Mouse (Mus musculus): ENCODE results near the gene Gpx4.
"Not testable (repeated sequence)": the region's sequence is repeated elsewhere in the genome, so short reads cannot be mapped to it uniquely, and the experiment has no call there.

The Gpx4 gene

GRCm38 (mm10) chr10:80050244-80050643 lies 3.3 kb downstream of the Gpx4 start:
- no peak for DNase-seq (ENCODE audit: extremely low spot score)

GRCm38 (mm10) chr10:80050885-80051617 lies 4.1 kb downstream of the Gpx4 start:
- no peak for DNase-seq (ENCODE audit: extremely low spot score)

- no peak for DNase-seq (ENCODE audit: extremely low spot score)
Observed at GRCm38 (mm10) chr10:80051618-80052373, 4.8 kb downstream of the Gpx4 start.

DNA sequence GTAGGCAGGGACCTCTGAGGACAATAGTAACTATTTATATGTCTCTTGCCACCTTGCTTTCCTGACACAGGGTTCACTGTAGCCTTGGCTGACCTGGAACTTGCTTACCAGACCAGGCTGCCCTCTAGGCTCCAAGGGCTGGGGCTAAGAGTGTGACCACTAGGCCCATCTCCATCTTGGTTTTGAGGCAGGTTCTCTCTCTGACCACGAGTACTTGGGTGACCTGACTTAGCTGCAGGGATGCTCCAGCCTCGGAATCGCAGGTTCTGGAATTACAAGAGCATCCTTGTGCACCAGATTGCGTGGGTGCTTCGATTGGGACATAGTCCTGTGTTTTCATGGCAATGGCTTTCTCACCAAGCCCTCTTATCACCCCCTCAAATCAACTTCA lies 5.4 kb downstream of the Gpx4 start:
- no peak for DNase-seq (ENCODE audit: extremely low spot score)

- peak; percentile 99 for DNase-seq (ENCODE audit: extremely low spot score)
Observed at GRCm38 (mm10) chr10:80053259-80053780, 6.4 kb downstream of the Gpx4 start.

- DNase-seq (ENCODE audit: extremely low spot score): peak; percentile 83
Observed at GRCm38 (mm10) chr10:80053831-80054815, 7.2 kb downstream of the Gpx4 start.

GRCm38 (mm10) chr10:80054911-80055310 lies 7.9 kb downstream of the Gpx4 start:
- not testable (repeated sequence) for DNase-seq (ENCODE audit: extremely low spot score)

GRCm38 (mm10) chr10:80055364-80055763 lies 8.4 kb downstream of the Gpx4 start:
- no peak for DNase-seq (ENCODE audit: extremely low spot score)

DNA sequence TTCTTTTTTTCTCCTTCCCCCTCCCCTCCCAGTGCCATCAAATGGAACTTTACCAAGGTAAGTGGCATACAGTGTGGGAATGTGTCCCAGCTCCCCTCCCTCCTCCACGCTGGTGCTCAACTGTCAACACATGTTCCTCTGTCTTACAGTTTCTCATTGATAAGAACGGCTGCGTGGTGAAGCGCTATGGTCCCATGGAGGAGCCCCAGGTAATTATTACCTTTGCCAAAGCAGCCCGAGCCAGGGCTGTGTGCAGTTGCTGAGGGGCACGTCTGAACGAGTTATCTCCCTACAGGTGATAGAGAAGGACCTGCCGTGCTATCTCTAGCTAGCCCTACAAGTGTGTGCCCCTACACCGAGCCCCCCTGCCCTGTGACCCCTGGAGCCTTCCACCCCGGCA lies 8.9 kb downstream of the Gpx4 start:
- no peak for DNase-seq (ENCODE audit: extremely low spot score)

DNA sequence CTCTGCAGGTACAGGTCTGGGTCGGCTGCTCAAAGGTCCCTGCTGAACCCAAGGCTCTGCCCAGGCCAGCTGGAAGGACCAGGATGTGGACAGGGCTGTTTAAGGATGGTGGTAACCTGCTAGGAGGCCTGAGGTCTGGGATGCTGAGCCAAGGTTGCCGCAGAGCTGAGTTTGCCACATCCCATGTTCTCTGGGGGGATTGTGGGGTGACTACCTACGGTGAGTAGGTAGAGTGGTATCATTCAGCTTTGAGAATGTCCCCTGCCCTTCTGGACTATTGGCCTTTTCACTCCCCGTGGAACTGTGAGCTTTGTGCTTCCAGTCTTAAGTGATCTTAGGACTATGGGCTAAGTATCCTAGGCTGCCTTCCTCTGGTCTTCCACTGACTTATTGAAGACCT lies 9.5 kb downstream of the Gpx4 start:
- DNase-seq (ENCODE audit: extremely low spot score): no peak

DNA sequence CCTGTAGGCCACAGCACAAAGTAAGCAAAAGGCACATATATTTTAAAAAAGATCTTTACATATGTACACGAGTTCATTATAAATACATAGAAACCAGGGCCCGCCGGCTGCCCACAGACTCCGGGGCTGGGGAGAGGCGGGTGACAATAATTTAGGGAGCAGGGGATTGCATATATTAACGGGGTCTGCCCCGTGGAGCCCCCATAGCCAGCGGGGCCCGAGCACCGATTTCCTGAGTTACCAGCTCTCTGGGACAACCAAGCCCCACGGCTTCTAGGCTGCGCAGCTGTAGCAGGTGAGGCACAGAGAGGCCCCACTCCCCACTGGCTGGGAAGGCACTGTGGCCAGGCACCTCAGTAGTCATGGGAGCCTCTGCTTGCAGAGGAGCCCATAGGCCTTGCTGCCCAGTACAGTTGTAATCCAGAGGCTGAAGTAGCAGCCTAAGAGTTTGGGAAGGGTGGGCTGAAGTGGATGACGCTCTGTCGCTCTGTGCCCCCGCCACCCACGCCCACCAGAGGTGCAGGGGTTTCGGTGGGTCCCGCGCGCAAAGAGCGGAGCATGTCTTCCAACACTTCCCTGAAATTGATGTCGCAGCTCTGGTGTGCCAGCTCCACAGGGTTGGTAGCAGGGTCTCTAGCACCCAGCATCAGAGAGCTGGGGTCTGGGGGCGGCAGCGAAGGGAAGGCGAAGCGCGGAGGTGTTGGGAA lies 10.2 kb downstream of the Gpx4 start:
- no peak for DNase-seq (ENCODE audit: extremely low spot score)

DNA sequence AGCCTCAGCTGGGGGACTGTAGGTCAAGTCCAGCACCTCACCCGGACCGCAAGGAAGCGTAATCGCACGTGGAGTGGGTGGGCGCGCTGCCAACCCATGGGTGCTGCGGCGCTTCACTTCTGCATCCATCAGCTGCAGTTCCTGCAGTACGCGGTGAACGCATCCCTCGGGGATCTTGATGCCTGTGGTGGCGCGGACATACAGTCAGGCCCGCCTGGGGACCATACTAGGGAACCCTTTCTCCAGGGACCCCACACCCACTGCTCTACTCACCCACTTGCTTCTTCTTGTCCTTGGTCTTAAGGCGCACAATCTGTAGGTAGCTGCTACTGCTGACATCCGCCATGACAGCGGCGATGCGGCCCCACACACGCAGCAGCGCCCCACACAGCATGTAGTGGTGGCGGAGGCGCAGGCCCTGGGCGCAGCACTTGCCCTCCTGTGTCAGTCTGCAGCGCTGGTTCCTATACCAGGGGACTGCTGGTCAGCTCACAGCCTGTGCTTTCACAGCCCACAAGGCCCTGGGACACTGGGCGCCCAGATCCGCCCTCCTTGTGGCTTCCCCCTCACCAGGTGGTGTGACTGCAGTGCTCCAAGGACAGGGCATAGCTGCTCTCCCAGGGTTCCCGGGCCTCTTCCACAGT lies 10.8 kb downstream of the Gpx4 start:
- no peak for DNase-seq (ENCODE audit: extremely low spot score)

DNA sequence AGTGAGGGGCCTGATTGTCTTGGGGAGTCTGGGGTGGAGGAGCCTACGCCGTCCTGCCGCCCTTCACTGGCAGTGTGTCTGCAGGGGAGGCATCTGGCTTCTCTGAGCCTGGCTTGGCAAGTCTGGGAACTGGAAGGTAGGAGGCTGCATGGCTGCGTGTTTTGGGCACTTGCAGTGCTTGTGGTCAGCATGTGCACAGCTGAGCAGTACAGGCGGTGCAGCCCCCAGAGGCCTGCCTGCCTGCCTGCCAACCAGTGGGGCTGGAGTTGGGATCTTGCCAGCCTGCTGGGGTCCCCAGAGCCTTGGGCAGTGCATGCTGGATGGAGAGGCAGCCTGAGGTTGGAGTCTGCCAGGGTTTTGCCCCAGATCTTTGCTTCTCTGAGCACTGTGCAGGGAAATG lies 16.1 kb downstream of the Gpx4 start:
- no peak for DNase-seq (ENCODE audit: extremely low spot score)

GRCm38 (mm10) chr10:80063877-80064650 lies 17.1 kb downstream of the Gpx4 start:
- no peak for DNase-seq (ENCODE audit: extremely low spot score)

DNA sequence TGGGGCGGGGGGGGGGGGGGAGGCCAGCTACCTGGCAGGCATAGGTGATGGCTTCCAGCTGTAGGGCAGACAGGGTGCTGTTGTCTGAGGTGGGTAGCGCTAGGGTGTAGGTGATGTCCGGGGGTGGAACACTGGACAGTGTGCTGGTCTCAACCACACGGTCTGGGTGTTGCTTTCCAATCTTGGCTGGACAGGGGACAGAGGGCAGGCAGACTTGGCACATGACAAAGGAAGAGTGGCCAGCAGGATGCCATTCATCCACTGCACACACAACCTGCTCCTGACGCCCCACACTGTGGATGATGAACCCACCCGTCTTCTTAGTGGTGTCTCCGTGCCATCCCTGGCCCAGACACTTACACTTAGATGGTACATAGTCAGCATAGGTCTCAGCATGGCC lies 22.3 kb downstream of the Gpx4 start:
- DNase-seq (ENCODE audit: extremely low spot score): no peak

DNA sequence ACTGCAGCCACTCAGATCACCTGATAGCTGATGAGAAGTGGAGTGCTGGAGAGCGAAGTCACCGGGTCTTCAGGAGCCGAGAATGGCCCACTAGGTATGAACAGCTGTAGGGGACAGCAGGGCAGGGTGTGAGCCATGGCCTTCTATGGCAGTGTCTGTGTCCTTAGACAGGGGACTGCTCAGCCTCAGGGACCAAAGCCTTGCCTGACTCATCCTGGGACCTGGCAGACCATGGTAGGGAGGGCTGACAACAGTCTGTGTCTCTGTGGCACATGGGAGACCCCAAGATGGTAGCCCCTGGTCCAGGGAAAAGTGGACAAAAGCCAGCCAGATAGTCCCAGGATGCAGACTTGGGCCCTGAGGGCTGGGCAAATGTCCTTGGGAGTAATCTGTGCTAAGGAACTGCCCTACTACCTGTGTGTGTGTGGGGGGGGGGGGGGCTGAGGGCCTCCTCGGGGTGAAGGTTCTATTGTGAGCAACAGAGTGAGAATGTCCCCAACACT lies 23.0 kb downstream of the Gpx4 start:
- DNase-seq (ENCODE audit: extremely low spot score): no peak

DNA sequence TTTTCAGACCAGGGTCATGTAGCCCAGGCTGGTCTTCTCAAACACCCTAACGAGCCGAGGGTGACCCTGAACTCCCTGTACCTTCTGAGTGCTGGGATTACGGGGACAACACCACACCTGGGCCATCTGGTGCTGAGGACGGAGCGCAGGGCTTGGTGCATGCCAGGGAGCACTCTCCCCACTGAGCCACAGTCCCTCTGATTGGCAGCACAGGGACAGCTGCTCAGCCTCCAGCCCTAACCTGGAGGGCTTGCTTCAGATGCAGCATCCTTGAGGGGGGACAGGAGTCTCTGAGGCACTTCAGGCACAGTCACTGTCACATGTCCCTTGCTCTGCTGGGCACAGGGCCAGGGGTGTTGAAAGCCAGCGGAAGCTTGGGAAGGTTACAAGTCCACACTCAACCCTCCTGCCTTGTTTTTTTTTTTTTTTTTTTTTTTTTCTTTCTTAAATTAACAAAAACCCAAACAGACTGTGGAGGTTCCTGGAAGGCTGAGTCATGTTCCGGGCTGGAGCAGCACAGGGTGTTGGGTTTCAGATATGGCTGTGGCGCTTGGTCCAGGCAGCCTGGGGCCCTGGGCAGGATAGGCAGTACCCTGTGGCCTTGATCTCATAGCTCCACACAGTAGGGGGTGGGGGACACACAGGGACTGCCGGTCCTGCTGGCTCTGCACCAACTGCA lies 24.0 kb downstream of the Gpx4 start:
- no peak for DNase-seq (ENCODE audit: extremely low spot score)

- DNase-seq (ENCODE audit: extremely low spot score): no peak
Observed at GRCm38 (mm10) chr10:80071516-80071900, 24.5 kb downstream of the Gpx4 start.

Data from embryo, embryonic 9.5 days (tissue).